Mouse (Mus musculus): ENCODE measurements around the gene Kazn. TPM values are rescaled to one million over a fixed set of nuclear protein-coding genes. Genes with fewer than 3 reads are reported as not detected.

Kazn gene
- polyA plus RNA-seq (2017; shearing (Covaris generic)) = not detected

DNA sequence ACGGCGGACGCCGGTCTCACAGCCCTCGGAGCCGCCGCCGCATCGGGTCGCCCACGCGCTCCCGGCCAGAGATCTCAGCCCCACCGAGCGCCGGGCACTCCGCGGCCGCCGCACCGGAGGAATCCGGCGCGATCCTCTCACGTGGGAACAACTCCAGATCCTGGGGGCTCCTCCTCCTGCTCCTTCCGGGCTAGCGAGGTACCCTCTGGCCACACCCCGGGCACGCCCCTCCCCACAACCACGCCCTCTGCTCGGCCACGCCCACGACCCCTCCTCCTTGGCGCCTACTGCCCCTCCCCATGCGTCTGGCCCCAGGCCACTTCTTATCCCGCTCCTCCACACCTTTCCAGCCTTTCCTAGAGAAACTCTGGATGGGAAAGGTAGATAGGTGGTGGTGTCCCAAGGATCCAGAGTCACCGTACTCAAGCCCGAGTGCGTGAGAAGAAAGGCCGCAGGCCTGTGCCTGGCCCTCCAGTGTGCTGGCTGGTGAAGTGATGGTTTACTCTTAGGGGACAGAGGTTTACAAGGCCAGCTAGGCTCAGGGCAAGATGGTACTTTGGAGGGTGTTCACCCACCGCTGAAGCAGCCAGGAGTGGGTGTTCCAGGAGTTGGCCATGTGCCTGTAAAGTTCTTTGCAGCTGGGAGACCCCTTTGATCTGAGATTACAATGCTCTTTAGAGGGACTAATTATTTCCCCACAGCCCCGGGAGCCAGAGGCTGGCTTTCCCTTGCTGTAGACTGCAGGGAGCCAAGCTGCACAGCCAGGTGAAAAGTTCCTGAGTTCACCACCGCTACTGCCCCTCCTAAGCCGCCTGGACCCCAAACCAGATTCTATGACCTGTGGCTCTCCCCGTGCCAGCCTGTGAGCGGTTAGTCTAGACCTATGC lies at the start of gene Kazn:
Gene Kazn, minus strand, starts transcription at position 162 of the 887 bp plus-strand sequence.
- ATAC-seq = no peak

DNA sequence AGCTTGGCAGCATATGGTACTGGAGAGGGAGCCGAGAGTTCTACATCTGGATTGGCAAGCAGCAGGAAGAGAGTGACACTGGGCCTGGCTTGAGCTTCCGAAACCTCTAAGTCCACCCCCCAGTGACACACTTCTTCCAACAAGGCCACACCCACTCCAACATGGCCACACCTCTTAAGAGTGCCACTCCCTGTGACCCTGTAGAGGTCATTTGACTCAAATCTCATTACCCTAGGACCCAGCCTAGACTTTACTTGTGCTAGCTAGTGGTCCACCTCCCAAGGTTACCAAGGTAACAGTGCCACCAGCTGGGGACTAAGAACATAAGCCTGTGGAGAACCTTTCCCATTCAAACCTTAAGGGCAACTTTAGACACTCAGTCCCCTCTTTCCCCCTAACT lies 46.3 kb upstream of the Kazn start:
- ATAC-seq = no peak

DNA sequence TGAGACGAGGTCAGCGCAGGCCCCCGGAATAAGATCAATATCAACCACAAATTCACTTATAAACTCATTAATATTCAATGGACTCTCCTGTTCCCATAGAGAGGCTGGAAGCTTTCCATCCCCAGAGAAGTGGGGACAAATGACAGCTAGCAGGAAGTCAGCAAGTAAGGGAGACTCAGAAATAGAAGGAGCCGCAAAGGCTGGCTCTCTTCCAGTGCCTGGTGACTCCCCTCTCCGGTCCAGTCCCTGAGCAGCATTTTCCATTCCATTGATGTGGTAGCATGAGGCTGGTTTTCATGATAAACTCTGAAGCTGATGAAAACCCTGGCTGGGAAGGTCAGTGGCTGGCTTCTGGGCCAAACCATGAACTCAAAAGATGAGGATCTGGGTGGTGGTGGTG lies 44.7 kb upstream of the Kazn start:
- ATAC-seq = no peak

DNA sequence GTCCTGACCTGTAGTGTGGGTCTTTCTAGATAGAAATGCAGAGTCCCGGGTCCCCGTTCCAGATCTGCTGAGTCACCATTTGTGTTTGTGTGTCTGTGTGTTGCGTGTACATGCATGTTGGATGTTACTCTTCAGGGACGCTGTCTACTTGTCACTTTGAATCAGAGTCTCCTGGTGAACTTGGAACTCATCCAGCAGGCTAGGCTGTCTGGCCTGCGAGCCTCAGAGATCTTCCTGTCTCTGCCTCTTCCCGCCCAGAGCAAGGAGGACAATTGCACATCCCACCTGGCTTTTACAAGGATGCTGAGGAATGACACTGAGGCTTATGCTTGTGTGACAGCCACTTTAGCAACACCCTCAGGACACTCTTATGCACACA lies 39.0 kb upstream of the Kazn start:
- ATAC-seq = no peak

DNA sequence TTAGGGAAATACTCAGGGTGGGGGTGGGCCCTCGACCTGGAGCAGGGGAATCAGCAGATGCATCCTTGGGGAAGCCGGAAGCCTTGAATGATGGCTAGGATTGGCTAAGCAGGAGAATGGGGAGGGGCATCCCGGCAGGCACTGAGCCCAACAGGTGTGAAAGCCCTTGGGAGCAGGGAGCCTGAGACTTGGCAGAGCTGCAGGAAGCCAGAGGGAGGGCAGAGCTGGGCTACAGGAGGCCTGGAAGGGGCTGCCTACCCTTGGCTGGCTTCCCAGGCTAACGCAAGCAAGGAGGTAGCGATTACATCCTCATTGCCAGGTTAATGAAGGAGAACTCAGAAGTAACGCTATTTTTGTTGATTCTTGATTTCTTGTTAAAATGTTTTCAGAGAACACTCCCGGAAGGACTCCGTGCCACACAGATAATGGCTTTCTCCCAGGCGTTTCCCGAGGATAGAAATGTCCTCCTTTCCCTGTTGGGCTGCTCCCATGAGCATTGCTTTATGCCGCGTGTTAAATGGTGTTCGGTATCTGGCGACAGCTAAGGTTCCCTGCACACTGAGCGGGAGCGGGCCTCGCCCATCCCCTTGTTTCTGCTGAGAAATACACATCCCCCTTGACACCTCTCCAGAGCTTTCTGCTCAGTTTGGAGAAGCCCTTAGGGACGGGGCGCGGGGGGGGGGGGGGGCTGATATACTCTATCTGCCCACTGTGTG lies 38.4 kb upstream of the Kazn start:
- no peak for ATAC-seq

DNA sequence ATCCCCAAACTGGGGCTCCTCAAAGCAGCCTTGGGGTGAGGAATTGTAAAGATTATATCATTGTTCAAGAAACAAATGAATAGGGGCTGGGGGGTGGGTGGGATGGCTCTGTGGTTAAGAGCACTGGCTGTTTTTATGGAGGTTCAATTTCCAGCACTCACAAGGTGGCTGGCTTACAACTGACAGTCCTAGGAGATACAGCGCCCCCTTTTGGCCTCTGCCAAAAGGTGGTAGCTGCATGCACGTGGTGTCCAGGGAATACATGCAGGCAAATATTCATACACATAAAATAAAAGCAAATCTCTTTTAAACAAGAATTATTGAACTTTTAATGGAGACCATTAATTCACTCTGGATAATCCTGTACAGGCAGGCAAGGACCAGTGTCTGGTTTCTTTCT lies 36.0 kb upstream of the Kazn start:
- no peak for ATAC-seq

DNA sequence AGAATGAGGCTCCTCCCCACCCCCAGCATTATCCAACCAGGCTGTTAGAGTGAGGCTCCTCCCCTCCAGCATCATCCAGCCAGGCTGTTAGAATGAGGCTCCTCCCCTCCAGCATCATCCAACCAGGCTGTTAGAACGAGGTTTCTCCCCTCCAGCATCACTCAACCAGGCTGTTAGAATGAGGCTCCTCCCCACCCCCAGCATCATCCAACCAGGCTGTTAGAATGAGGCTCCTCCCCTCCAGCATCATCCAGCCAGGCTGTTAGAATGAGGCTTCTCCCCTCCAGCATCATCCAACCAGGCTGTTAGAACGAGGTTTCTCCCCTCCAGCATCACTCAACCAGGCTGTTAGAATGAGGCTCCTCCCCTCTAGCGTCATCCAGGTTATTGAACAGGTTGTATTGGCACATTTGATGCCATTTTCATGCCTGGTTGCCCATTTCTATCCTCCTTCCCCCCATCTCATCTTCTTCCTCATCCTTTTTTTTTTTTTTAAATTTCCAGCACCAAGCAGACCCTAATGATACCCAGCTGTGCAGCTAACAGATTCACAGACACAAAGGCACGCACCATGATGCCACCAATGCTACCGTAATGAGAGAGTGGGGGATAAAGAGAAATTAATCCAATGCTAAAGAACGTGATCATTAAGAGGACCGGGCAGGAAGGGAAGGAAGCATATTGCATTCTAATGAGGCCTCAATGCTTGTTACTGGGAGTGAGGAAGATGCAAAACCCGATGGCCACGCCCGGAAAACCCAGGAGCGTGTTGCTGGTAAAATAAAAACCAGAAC lies 35.4 kb upstream of the Kazn start:
- no peak for ATAC-seq

DNA sequence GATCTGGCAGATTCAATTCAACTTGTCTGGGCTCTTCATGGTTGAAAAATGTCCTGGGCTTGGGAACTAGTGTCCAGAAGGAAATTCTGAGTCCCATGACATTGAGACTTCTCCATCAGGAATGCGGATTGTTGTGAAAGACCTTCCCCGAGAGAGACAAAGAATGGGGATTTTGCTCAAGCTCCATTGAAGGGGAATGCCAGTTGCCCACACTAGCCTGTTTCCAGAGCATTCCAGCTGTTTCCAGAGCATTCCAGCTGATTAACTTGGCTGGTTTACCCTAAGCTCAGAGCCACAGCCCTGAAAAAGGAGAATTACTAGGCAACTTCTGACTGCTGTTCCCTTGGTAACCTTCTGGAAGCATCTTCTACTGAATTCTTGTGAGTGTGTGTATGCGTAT lies 32.3 kb upstream of the Kazn start:
- no peak for ATAC-seq

DNA sequence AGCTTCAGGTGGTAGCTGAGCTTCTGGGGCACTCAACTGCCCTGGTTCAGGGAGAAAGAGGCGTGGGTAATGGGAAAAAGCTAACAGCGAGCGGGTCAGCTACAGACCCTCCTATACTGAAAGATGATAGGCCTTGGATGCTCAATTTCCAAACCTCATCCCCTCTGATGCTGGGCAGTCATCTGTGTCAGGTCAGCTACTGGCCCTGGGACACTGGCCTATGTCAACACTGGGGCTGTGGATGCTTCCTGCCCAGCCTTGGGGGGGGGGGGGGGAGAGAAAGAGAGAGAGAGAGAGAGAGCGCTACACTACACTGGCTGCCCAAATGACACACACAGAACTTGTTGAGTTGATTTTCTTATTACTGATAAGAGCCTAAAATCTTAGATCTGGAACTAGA lies 28.6 kb upstream of the Kazn start:
- ATAC-seq = no peak

DNA sequence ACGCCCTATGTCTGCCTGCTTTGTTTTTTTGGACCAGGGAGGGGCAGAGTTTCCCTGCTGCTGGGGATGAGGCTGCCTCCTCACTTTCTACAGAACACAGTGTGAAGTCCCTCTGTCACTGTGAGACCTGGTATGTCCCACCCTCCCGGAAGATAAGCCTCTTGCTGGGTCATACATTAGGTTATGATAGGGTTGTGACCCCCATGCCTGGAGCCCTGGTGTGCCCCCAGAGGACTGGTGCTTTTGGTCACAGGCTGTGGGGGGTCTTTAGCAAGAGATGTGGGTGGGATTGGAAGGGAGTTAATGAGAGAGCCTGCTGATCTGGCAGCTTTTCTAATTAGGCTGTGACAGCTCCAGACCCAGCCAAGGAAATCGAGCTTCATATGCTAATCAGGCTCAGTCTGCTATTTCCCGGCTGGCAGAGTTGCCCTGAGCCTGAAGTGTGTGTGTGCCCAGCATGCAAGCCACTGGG lies 28.2 kb upstream of the Kazn start:
- no peak for ATAC-seq

DNA sequence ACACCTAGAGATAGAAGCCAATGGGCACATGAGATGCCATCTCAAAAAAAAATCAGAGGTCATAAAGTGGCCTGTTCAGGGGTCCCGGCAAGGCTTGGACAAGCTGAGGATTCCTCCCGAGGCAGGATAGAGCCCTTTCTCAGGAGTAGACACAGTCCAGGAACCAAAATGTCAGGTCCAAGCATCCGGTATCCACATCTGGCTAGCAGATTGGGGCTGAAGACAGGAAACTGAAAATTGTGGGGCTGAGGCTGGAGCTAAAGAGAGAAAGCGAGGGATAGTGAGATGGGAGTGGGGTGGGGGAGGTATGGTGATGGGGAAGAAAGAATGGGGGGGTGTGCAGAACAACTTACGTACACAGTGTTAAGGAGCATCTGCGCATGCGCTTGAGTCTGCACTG lies 25.1 kb upstream of the Kazn start:
- ATAC-seq = no peak

DNA sequence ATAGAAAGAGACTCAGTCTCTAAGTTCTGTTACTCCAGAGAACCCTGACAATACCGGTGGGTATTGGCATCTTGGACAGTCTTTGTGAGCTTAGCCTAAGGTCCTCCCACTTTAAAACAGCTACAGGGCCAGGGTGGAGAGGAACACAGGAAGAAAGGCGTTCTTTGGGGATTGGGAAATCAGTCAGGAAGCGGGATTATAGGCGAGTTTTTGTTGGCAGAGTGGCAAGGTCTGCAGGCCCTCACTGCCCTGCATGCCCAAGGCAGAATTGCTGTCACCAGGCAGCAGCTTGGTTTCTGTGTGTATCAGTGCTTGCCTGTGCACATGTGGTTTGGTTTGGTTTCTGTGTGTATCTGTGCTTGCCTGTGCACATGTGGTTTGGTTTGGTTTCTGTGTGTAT lies 22.5 kb upstream of the Kazn start:
- no peak for ATAC-seq

DNA sequence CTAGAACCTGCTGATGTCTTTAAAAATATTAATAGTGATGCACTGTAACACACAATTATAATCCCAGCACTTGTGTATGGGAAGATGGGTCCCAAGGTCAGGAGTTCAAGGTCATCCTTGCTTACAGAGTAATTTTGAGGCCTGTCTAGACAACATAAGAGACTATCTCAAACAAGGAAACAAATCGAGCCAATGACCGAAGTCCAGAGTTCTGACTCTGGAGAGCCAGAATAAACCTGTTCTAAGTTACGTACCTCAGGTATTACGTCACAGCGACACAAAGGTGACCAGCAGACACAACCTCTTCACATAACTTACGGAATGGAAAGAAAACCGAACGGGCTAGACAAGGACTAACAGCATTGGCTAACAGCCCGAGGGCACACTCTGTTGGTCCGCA lies 19.5 kb upstream of the Kazn start:
- ATAC-seq = no peak

DNA sequence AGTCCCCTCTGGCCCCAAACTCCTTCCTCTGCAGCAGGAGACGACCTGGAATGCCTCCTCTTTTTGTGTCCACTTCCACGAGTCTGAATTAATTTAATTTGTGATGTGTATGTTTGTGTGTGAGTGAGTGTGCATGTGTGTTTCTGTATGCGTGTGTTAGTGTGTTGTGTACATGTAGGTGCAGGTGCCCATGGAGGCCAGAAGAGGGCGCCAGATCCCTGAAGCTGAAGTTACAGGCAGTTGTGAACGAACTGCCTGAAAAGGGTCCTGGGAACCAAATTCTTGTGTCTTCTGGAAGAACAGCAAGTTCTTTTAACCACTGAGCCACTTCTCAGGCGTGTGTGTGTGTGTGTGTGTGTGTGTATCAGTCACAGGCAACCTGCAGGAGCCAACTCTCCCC lies 14.9 kb upstream of the Kazn start:
- ATAC-seq = no peak

DNA sequence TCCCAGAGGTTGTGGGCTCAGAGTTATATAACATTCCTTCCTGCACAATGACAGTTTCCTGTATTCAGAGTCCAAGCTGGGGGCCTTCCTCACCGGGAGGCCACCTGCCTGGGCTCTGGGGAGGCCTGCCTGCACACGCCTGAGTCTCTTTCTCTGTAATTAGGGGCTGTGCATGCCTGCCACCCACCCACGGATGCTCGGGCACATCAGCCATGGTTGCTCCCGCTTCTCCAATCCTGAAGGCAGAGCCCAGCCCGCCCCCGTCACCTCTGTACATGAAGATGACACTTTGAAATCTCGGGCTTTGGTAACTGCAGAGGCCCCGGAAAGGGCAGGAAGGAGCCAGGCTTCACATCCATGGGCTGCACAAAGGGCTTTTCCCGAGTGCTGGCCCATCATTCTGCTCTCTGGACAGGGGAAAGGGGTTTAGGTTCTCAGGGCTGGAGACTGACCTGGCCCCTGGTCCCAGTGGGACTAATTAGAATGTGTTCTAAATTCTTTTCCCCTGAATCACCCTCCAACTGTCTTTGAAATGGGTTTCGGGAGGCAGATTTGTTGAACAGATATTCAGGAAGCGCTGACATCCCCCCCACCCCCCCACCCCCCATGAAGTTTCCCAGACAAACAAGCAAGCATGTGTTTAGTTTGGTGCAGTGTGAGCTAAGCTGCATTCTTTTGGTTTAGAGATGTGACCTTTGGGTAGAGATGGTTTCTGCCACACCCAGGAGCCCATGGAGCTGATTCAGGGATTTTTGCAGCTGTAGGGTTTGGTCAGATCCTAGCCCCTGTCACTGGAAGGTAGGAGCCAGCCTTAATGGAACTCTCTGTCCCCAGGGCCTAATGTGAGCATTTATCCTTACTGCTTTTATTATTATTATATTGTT lies 12.5 kb upstream of the Kazn start:
- no peak for ATAC-seq

DNA sequence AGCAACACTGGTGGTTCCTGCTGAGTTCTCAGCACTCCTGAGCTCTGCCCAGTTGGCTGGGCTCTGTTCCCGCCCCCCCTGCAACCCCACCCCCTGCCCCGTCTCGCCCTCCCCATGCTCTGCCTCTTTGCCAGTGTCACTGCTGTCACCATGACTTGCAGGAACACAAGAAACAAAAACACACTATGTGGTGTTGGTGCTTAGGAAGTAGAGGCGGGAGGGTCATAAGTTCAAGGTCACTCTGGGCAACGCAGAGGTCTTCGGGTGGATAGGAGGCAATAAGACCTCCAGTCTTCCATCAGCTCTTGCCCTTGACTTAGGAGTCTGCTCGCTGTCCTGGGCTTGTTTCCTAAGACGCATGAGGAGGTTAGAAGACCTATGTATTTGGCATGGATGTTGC lies 10.9 kb upstream of the Kazn start:
- ATAC-seq = no peak

DNA sequence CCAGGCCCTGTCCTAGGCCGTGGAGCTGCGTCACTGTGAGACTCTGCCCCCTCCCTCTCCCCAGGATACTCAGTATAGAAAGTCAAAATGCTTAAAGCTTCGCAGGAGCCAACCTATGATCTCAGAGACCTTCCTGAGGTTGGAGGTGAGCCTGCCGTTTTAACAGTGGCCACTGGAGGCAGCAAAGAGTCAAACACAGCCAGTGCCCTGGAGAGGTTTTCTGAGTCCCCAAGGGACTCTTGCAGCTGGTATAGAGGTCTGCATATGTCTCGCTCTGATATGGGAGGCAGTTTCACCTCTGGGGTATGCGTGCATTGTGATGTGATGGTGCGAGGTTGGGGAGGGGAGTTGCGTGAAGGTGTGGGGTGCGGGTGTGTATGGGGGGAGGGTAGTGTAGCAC lies 10.2 kb upstream of the Kazn start:
- no peak for ATAC-seq

DNA sequence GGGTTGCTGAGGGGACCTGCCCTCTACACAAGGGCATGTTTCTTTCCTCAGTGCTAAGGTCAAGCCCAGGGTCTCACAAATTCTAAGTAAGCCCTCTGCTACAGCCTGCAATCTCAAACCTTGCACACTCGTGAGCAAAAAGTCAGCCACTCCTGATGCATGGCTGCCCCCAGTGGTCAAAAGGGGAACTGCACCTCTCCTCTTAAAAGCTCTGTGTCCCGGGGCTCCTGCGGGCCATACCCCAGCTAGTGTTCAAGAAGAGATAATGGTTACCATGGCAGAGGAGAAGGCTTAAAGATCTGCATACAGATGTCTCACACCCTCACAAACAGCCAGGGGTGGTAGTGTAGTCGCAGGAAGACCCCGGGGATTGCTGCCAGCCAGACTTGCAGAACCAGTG lies 9.2 kb upstream of the Kazn start:
- ATAC-seq = no peak

DNA sequence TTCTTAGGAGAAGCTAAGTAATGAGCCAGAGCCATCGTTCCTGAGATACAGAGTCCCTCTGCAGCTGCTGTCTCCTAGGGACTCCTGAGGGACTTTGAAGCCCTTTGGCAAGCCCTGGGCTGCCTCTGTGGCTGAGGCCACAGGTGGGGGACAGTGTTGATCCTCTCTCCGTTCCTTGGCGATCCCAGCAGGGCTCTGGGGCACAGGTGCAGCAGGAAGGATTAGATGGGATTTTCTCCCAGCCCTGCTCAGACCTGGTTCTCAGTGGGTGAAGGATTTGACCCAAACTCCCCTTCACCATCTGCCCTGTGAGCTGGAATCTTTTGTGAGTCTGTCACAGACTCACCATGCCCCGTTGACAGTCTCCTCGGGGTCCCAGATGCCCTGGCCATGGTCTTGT lies 7.5 kb upstream of the Kazn start:
- no peak for ATAC-seq

DNA sequence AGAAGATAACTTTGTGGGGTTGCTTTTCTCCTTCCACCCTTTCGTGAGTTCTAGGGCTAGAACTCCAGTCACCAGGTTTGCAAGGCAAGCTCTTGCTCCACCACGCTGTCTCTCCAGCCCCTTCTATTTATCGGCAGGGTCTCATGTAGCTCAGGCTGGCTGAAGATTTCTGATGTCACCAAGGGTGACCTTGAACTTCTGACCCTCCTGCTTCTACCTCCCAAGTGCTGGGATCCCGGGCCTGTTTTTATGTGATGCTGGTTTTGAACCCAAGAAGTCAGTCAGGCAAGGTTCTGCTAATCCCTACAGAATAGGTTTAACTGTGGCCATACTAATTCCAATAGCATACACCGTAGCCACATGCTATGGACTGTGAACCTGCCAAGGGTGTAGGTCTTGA lies 5.4 kb upstream of the Kazn start:
- ATAC-seq = no peak

DNA sequence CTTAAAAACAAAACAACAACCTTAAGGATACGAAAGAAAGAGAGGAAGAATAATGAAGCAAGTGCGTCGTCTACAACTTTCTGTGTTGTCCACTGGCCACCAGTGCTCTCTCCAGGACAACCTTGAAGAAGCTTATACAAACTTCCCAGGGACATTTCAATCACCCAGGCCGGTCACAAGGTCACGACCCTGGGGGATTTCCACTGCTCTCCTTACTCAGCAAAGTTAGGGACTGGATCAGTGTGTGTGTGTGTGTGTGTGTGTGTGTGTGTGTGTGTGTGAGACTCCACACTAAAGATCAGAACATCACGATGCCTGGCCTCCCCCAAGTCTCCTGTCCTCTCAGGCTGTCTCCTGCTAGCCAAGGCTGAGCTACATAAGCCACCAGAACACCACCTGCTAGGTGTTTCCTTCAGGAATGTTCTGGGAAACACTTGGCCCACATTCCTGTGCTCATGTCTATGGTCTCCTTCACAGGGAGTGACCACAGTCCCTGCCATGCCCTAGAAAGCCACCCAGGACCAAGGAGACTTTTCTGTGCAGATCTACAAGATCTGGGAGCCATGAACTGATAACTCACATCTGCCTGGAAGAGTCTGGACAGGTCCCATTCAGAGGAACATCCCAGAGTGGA lies 3.7 kb upstream of the Kazn start:
- no peak for ATAC-seq

DNA sequence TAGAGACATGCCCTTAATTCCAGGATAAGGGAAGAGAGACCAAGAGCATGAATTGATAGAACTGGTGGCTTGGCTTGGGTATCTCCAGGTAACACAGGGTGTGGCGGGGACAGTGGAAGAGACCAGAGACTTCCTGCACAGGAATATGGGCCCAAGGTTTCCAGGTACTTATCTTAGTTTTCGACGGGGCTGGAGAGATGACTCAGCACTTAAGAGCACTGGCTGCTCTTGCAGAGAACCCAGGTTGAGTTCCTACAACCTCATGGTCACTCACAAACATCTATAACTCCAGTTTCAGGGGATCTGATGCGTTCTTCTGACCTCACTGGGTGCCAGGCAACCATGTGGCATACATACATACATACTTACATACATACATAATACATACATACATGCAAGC lies 3.0 kb upstream of the Kazn start:
- ATAC-seq = no peak
